Mouse (Mus musculus) stomach, postnatal 0 days (tissue): ENCODE results near the gene 2610042L04Rik.
"Not testable (repeated sequence)": the region's sequence is repeated elsewhere in the genome, so short reads cannot be mapped to it uniquely, and the experiment has no call there.

Experiments used
- CTCF ChIP-seq: IDR thresholded peaks from 2 replicates; pipeline ENCODE4 v1.5.1; 2016; ENCODE audit warnings: antibody characterized with exemption, low read depth, mild to moderate bottlenecking, moderate library complexity
- EP300 ChIP-seq: optimal IDR thresholded peaks from 2 replicates; pipeline ENCODE3; 2016; ENCODE audit warnings: antibody characterized with exemption

DNA sequence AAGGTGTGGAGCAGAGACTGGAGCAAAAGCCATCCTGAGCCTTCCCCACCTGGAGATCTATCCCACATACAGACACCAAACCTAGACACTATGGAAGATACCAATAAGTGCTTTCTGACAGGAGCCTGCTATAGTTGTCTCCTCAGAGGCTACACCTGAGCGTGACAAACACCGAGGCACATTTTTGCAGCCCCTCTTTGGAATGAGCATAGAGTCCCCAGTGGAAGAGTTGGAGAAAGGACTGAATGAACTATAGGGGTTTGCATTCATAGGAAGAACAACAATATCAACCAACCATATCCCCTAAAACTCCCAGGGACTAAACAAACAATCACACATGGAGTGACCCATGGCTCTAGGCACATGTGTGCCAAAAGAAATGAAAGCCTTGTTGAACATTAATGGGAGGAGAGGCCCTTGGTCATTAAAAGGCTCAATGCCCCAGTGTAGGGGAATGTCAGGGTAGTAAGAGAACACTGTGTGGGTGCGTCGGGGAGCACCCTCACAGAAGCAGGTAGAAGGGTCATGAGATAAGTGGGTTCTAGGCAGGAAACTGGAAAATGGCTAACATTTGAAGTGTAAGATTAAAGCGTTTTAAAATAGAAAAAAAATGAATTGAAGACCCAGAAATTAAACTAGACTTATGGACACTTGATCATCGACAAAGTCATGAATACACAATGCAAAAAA, 58.4 kb downstream of the 2610042L04Rik start:
- not testable (repeated sequence) for TF ChIP-seq CTCF, EP300
